Mouse (Mus musculus): Measurements from ENCODE around the gene Spata2. TPM values are rescaled to one million over a fixed set of nuclear protein-coding genes. Genes with fewer than 3 reads are reported as not detected.

Spata2 gene
- polyA plus RNA-seq, 1 experiment from 2014 or later, result 23.6 TPM

DNA sequence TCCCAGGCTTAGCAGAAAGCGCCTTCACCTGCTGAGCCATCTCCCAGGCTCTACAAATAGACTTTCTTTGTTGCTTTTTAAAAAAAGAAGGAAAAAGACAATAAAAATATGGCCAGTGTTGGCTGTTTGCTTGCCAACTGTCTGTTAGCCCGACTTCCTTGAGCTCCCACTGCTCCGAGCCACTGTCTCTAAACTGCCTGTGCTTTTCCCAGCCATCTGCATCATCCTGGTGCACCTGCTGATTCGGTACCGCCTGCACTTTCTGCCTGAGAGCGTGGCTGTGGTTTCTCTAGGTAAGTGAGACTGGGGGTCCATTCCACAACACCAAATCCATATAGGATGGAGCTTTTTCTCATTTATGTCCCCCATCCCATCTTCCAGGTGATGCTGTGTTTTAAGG is 58.1 kb downstream of the Spata2 start:
- Histone ChIP-seq H3K4me2 (replicated peaks) (no peak overlapping the region), H3K36me3 (peaks cover 61% of the 10 kb centered on the region), H3K4me3 (no peak overlapping the region), H3K27ac (replicated peaks) (no peak overlapping the region), H3K9ac (replicated peaks) (no peak overlapping the region), H3K4me1 (no peaks in the 10 kb centered on the region), H3K9me3 (no peaks in the 10 kb centered on the region), H3K27me3 (no peaks in the 10 kb centered on the region)
- 95% methylated on average over 6 of the region's 6 CpGs for WGBS
- ATAC-seq (ENCODE audit: low FRiP score, low read depth), result no peak

DNA sequence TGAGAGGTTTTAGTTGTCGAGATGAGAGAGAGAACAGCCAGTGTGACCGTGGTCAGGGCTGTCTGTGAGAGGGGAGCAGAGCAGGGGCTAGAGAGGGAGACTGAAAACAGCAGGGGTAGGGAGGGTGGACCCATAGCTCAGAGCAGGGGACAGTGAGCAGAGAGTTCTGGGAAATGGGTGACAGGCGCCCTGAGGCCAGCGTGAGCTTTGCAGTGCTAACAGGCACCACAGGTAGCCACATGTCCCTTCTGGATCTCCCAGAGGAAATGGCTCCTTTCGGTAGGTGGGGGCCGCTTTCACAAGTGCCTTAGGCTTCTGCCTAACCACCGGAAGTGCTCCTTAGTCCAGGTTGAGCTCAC is 61.3 kb downstream of the Spata2 start:
- Histone ChIP-seq H3K4me3 (no peak overlapping the region), H3K4me1 (no peaks in the 10 kb centered on the region), H3K9ac (replicated peaks) (no peak overlapping the region), H3K36me3 (peaks cover 64% of the 10 kb centered on the region), H3K4me2 (replicated peaks) (no peak overlapping the region), H3K27me3 (no peaks in the 10 kb centered on the region), H3K27ac (replicated peaks) (no peak overlapping the region), H3K9me3 (no peaks in the 10 kb centered on the region)
- ATAC-seq (ENCODE audit: low FRiP score, low read depth), result no peak
- 84% methylated on average over 7 of the region's 7 CpGs for WGBS

Other genes with a start within 250 kb of the Spata2 start
- gene B4galt5, start 143.7 kb downstream of the Spata2 start, polyA plus RNA-seq (2016; fragmentation: Nextera tagmentation; extraction: Ambion mirVana), result 12.7 and 12.9 TPM in 2 replicates
- 26.1 and 27.5 TPM in 2 replicates for gene Slc9a8, start 71.2 kb downstream of the Spata2 start, polyA plus RNA-seq (2016; fragmentation: Nextera tagmentation; extraction: Ambion mirVana)
- 135 and 137 TPM in 2 replicates for gene Rnf114, start 242 bp downstream of the Spata2 start, polyA plus RNA-seq (2016; fragmentation: Nextera tagmentation; extraction: Ambion mirVana)
- 15.3 and 24.6 TPM in 2 replicates for gene Snai1, start 45.3 kb upstream of the Spata2 start, polyA plus RNA-seq (2016; fragmentation: Nextera tagmentation; extraction: Ambion mirVana)
- gene Ube2v1, start 139.2 kb upstream of the Spata2 start, polyA plus RNA-seq (2016; fragmentation: Nextera tagmentation; extraction: Ambion mirVana), result 297 and 322 TPM in 2 replicates
- gene Gm20431, start 168.6 kb upstream of the Spata2 start, polyA plus RNA-seq (2016; fragmentation: Nextera tagmentation; extraction: Ambion mirVana), result 9.1 and 9.7 TPM in 2 replicates
- gene Cebpb, start 196.0 kb upstream of the Spata2 start, polyA plus RNA-seq (2016; fragmentation: Nextera tagmentation; extraction: Ambion mirVana), result 2.7 and 3.1 TPM in 2 replicates
- gene Tmem189, start 196.9 kb upstream of the Spata2 start, polyA plus RNA-seq (2016; fragmentation: Nextera tagmentation; extraction: Ambion mirVana), result 33.6 and 36.5 TPM in 2 replicates